Mouse (Mus musculus) MEL (cell line): ENCODE data around the gene Tbca.

Experiments
- BHLHE40 ChIP-seq: IDR thresholded peaks from 2 replicates; pipeline ENCODE4 v1.6.1; 2012; ENCODE audit warnings: low read depth, mild to moderate bottlenecking, inconsistent platforms, low read length, improper control_type of control experiment, borderline replicate concordance
- CTCF ChIP-seq, 3 experiments: IDR thresholded peaks in 2 of 3; conservative IDR thresholded peaks in 1 of 3; 2 replicates each; pipeline ENCODE4 v1.5.1; 2011 to 2012; ENCODE audit warnings: low read length in 3 of 3, low read depth in 2 of 3, mild to moderate bottlenecking in 2 of 3, improper control_type of control experiment in 1 of 3, inconsistent platforms in 1 of 3, mixed read lengths in 1 of 3, moderate library complexity in 1 of 3; ENCODE audit not compliant: control insufficient read depth in 1 of 3, insufficient read depth in 1 of 3, poor library complexity in 1 of 3, severe bottlenecking in 1 of 3
- GATA1 ChIP-seq: IDR thresholded peaks from 2 replicates; pipeline ENCODE4 v1.6.1; 2011; ENCODE audit warnings: low read depth, low read length, improper control_type of control experiment
- MEF2A ChIP-seq: IDR thresholded peaks from 2 replicates; pipeline ENCODE4 v1.6.1; 2014; ENCODE audit warnings: low read depth, mild to moderate bottlenecking, inconsistent platforms, low read length, improper control_type of control experiment; ENCODE audit not compliant: poor library complexity, insufficient replicate concordance, severe bottlenecking; ENCODE audit errors: extremely low read depth
- MXI1 ChIP-seq: IDR thresholded peaks from 2 replicates; pipeline ENCODE4 v1.6.1; 2011; ENCODE audit warnings: mild to moderate bottlenecking, low read depth, low read length, improper control_type of control experiment
- POLR2A ChIP-seq, 2 experiments: IDR thresholded peaks; 2 replicates each; pipeline ENCODE4 v1.6.1; 2011 to 2012; ENCODE audit warnings: low read length in 2 of 2, mild to moderate bottlenecking in 2 of 2, control low read depth in 1 of 2, improper control_type of control experiment in 1 of 2, low read depth in 1 of 2, moderate library complexity in 1 of 2; ENCODE audit not compliant: control insufficient read depth in 1 of 2, insufficient read depth in 1 of 2, poor library complexity in 1 of 2
- TAL1 ChIP-seq: IDR thresholded peaks from 2 replicates; pipeline ENCODE4 v1.6.1; 2012; ENCODE audit warnings: mild to moderate bottlenecking, inconsistent platforms, low read length, moderate library complexity, mixed read lengths
- USF1 ChIP-seq: IDR thresholded peaks from 2 replicates; pipeline ENCODE4 v1.6.1; 2014; ENCODE audit warnings: low read depth, mild to moderate bottlenecking, inconsistent platforms, low read length, improper control_type of control experiment, moderate library complexity
- ZC3H11A ChIP-seq: IDR thresholded peaks from 2 replicates; pipeline ENCODE4 v1.6.1; 2012; ENCODE audit warnings: low read depth, mild to moderate bottlenecking, inconsistent platforms, low read length, improper control_type of control experiment
- ZMIZ1 ChIP-seq: IDR thresholded peaks from 2 replicates; pipeline ENCODE4 v1.6.1; 2012; ENCODE audit warnings: low read depth, mild to moderate bottlenecking, inconsistent platforms, low read length, improper control_type of control experiment, moderate library complexity

DNA sequence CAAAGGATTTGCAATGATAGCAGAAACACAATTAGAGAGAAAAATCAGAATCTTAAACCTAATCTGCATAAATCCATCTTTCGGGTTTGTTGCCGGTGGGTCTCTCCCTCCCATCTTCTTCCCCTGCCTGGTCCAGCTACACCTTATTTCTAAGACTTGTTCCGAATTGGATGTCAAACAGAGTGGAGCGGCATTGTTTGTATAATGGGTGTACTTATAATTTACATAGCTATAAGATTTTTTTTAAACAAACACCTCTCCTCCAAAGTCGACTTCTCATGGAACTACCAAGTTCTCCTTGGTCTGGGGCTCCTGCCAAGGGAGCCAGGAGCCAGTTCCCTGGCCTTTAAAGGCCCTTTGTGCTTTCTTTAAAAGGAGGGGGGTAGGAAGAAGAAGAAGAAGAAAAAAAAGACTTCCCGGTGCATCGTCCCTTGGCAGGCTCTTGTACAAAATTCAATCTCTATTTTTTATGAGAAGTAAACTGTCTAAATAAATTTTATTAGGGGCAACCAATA, 83.2 kb downstream of the Tbca start:
- TF ChIP-seq CTCF (IDR thresholded peaks at IDR 0.05 in 2 of 3, conservative IDR thresholded peaks at IDR 0.05 in 1 of 3; ENCODE audit: control insufficient read depth in 1 of 3, insufficient read depth in 1 of 3, low read depth in 2 of 3, low read length in 3 of 3, poor library complexity in 1 of 3, severe bottlenecking in 1 of 3) (no peak), MXI1 (no peak), POLR2A (IDR thresholded peaks at IDR 0.05; ENCODE audit: control insufficient read depth in 1 of 2, insufficient read depth in 1 of 2, low read depth in 1 of 2, low read length in 2 of 2, poor library complexity in 1 of 2) (no peak), ZC3H11A (no peak), TAL1 (no peak), MEF2A (no peak), GATA1 (no peak), USF1 (no peak), BHLHE40 (no peak), ZMIZ1 (no peak)
